Mouse (Mus musculus) hindbrain, embryonic 14.5 days (tissue): ENCODE data around the gene Katnbl1. TPM values are rescaled to one million over a fixed set of nuclear protein-coding genes. Genes with fewer than 3 reads are reported as not detected.

Experiments
- ATAC-seq: fragments of 200-750 bp; cut with Nextera tagmentation; 2 replicates; pipeline ENCODE4 v1.8.0; 2017; ENCODE audit warnings: moderate number of reproducible peaks, mild to moderate bottlenecking, moderate TSS enrichment, moderate library complexity; ENCODE audit not compliant: low FRiP score
- DNase-seq: peaks from one replicate; pipeline ENCODE4 v3.0.0-alpha.2; 2015; ENCODE audit warnings: low spot score
- H3K27ac ChIP-seq: fragments of 300-500 bp; sonication (generic); 2 replicates; pipeline ENCODE4 v1.5.1; 2014; ENCODE audit warnings: mild to moderate bottlenecking, moderate library complexity
- H3K27me3 ChIP-seq: fragments of 300-500 bp; sonication (generic); 2 replicates; pipeline ENCODE4 v1.6.1; 2014; ENCODE audit warnings: mild to moderate bottlenecking, low read length, mixed read lengths; ENCODE audit not compliant: control insufficient read depth, insufficient read depth
- H3K36me3 ChIP-seq: fragments of 300-500 bp; sonication (generic); replicated peaks from 2 replicates; pipeline ENCODE4 v1.6.1; 2014; ENCODE audit not compliant: control insufficient read depth, insufficient read depth
- H3K4me1 ChIP-seq: fragments of 300-500 bp; sonication (generic); replicated peaks from 2 replicates; pipeline ENCODE4 v1.6.1; 2014; ENCODE audit warnings: antibody characterized with exemption, low read length, mixed read lengths; ENCODE audit not compliant: control insufficient read depth, insufficient read depth
- H3K4me2 ChIP-seq: fragments of 300-500 bp; sonication (generic); replicated peaks from 2 replicates; pipeline ENCODE4 v1.6.1; 2014; ENCODE audit warnings: mild to moderate bottlenecking, moderate library complexity
- H3K4me3 ChIP-seq: fragments of 300-500 bp; sonication (generic); replicated peaks from 2 replicates; pipeline ENCODE4 v1.5.1; 2014; ENCODE audit warnings: mild to moderate bottlenecking, low read length
- H3K9ac ChIP-seq: fragments of 300-500 bp; sonication (generic); 2 replicates; pipeline ENCODE4 v1.6.1; 2014
- H3K9me3 ChIP-seq: fragments of 300-500 bp; sonication (generic); 2 replicates; pipeline ENCODE4 v1.6.1; 2016; ENCODE audit warnings: low read length; ENCODE audit not compliant: control insufficient read depth
- WGBS: fragments of 180-500 bp; shearing (Covaris S2); extraction: QIAGEN DNeasy Blood & Tissue Kit; methylation state at CpG from one replicate; pipeline ENCODE4 v1.1.7; 2014; 5-methylcytosine and 5-hydroxymethylcytosine counted together
- polyA plus RNA-seq: library from polyadenylated mRNA; unstranded; fragments of >200 nt; fragmentation: Nextera tagmentation; extraction: Ambion mirVana; gene quantifications from 2 replicates; pipeline ENCODE4 v1.2.1, GENCODE M21; 2014

Katnbl1 gene
- polyA plus RNA-seq, 1 experiment from 2014 or later = 36.2 TPM

DNA sequence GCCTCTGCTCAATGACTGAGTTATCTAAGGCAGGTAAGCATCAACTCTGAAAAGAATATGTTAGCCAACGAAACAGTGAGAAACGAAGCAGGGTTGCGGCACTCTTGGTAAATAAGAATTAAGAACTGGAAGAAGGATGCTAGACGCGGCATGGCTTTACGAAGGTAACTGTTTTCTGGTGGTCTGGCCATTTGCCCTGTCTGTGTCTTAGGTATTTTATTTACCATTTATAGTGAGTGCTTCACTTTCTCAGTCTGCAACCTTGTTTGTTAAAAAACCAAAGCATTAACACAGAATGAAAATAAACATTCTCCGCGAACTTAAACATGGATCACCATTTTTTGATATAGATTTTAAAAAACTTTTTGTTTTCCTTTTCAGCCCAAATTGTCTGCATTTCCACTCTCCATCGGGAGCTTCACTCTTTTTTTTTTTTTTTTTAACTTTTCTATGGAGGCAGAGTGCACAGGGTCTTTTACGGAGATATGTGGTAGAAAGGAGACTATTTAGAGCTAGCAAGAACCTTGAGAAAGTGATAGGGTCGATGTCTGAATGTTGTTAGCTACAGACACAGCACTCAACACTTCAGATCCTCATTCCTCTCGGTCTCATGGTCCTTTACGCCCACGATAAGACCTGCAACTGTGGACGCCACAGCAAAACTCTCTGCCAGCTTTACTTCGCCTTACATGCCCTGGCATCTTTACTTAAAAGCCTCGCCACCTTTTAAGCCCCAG lies 75.3 kb downstream of the Katnbl1 start:
- Histone ChIP-seq H3K4me1 (peaks cover 13% of the 10 kb centered on the region; the same call in 1 of the 2 replicates), H3K9me3 (no peaks in the 10 kb centered on the region)
- WGBS = 29% methylated on average over 17 of the region's 17 CpGs

DNA sequence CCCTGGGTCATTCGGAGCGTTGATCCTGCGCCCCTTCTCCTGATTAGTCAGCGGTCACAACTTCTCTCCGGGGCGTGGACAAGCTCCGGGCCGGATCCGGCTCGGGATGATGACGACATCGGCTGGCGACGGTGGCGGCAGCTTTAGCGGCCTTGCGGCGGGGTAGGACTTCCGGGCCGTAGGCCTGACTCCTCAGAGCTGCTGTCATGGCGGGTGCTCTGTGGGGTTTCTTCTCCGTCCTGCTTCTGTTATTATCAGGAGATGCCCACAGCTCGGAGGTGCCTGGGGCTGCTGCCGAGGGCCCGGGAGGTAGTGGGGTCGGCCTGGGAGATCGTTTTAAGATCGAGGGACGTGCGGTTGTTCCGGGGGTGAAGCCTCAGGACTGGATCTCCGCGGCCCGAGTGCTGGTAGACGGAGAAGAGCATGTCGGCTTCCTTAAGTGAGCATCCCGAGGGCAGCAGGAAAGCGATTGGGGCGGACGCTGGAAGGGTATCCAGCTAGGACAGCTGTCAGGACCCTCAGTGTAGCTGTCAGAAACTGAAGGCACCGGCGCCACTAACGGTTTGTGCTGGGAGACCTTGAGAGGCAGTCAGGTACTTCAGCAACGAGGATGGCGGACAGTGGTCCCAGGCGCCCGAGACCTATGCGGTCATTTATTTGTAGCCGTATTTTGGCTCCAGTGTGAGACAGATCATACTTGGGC lies 76.0 kb downstream of the Katnbl1 start, which contains the start of gene Emc7:
TSS of gene Emc7 (plus strand) at position 136 of the 703 bp plus-strand sequence.
- under 1% methylated on average over 49 of the region's 49 CpGs for WGBS
- ATAC-seq = peak; percentile 99

More for the DNA sequence above, 75.3 kb downstream of the Katnbl1 start:
- Histone ChIP-seq H3K4me2 (peak overlapping the region; percentile 70), H3K36me3 (no peaks in the 10 kb centered on the region), H3K4me3 (peak overlapping the region; percentile 71), H3K27ac (peak overlapping the region; percentile 61), H3K9ac (peak overlapping the region; percentile 85), H3K27me3 (no peaks in the 10 kb centered on the region)
- ATAC-seq = peak; percentile 79
- DNase-seq = no peak

DNA sequence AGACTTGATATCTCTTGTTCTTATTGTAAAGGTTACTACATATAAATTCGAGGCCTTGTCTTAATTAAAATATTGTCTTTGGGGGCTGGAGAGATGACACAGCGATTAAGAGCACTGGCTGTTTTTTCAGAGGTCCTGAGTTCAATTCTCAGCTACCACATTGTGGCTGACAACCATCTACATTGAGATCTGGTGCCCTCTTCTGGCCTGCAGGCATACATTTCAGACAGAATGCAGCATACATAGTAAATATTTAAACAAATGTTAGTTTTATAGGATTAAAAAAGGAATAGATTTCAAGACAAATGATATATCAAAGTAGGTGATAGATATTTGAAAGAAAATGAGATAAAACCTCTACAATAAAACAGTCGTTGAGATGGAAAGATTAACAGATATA lies 81.5 kb downstream of the Katnbl1 start:
- Histone ChIP-seq H3K4me1 (peaks cover 9% of the 10 kb centered on the region; the same call in 1 of the 2 replicates), H3K9me3 (no peaks in the 10 kb centered on the region), H3K27ac (no peak overlapping the region), H3K4me3 (no peak overlapping the region), H3K9ac (no peak overlapping the region), H3K4me2 (no peak overlapping the region), H3K27me3 (no peaks in the 10 kb centered on the region), H3K36me3 (peaks cover 38% of the 10 kb centered on the region)
- ATAC-seq (no peak), DNase-seq (no peak)
- 93% methylated on average over 3 of the region's 3 CpGs for WGBS

More for the DNA sequence above, 76.0 kb downstream of the Katnbl1 start, which contains the start of gene Emc7:
- peak within 1 kb of the TSS; percentile 71 for H3K4me3 ChIP-seq
- peak within 1 kb of the TSS; percentile 85 for H3K9ac ChIP-seq
- H3K9me3 ChIP-seq = no peaks in the 10 kb centered on the region
- H3K27me3 ChIP-seq = no peaks in the 10 kb centered on the region
- DNase-seq = peak; percentile 99
- H3K27ac ChIP-seq = peak within 1 kb of the TSS; percentile 61
- peaks cover 3% of the 10 kb centered on the region; the same call in 1 of the 2 replicates for H3K36me3 ChIP-seq
- H3K4me1 ChIP-seq = peaks cover 13% of the 10 kb centered on the region; the same call in 1 of the 2 replicates
- peak within 1 kb of the TSS; percentile 73 for H3K4me2 ChIP-seq

Other genes starting within 250 kb of the Katnbl1 start
- not detected in 2 replicates for gene Olfr1316, start 244.2 kb upstream of the Katnbl1 start, polyA plus RNA-seq
- not detected in 2 replicates for gene Olfr1317, start 238.9 kb upstream of the Katnbl1 start, polyA plus RNA-seq
- gene Olfr1318, start 225.0 kb upstream of the Katnbl1 start, polyA plus RNA-seq = 0.12 and 0.23 TPM in 2 replicates
- 22.0 and 23.1 TPM in 2 replicates for gene Lpcat4, start 139.7 kb upstream of the Katnbl1 start, polyA plus RNA-seq
- gene Nutm1, start 119.9 kb upstream of the Katnbl1 start, polyA plus RNA-seq = not detected in 2 replicates
- 169 and 177 TPM in 2 replicates for gene Nop10, start 117.3 kb upstream of the Katnbl1 start, polyA plus RNA-seq
- gene Slc12a6, start 113.4 kb upstream of the Katnbl1 start, polyA plus RNA-seq = 25.6 and 25.7 TPM in 2 replicates
- not detected in 2 replicates for gene Gm21985, start 112.9 kb upstream of the Katnbl1 start, polyA plus RNA-seq
- gene Emc4, start 11.2 kb upstream of the Katnbl1 start, polyA plus RNA-seq = 176 and 190 TPM in 2 replicates
- gene Emc7, start 75.8 kb downstream of the Katnbl1 start, polyA plus RNA-seq = 24.0 and 24.6 TPM in 2 replicates
- gene Chrm5, start 101.6 kb downstream of the Katnbl1 start, polyA plus RNA-seq = 1.2 and 1.3 TPM in 2 replicates
- gene Aven, start 113.8 kb downstream of the Katnbl1 start, polyA plus RNA-seq = 3.9 and 6.2 TPM in 2 replicates